ENCODE assay signal across 8 mouse cellular contexts in the genomic region with DNA sequence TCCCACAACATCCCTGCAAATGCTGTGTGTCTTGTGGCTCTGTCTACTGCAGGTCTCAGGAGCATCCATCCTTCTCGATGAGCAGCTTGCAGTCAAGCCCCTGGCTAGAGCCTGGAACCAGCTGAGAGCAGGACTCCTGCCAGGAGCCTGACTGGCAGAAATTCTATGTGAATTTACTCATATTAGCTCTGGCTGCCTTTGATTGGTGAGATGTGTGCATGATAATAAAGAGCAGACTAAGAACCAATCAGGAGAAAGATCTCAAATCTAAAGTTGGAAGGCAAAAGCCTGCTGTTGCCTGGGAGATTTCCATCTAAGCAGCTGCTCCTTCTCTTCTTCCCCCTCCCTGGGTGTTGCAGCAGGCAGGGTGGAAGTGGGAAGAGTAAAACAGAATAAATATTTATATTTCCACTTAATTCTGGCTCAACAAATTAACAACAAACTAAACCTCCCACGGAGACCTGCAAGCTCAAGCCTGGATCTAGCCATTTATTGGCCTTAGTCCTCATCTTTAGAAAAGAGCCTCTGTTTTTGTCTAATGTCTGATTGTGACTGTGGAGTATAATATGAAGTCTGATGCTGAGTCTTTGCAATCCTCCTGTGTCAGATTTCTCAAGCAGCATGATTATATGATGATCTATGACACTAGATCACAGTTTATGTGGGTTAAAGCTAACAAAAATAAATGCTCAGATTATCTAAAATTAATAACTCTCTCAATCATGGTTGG.
A peak's percentile ranks its signal among the peaks of the same experiment; 100 is the strongest.
DNase-seq lines count a peak whose midpoint lies in the region; ATAC-seq and TF ChIP-seq lines count a peak whose summit lies in the region.

No protein-coding gene starts in this region.

- intact Hi-C loops in heart, postnatal 36 days (cut with DNase I): no loop called here

- peak overlapping the region; percentile 86; the same call in 1 of the 2 replicates for H3K27ac ChIP-seq in cortical plate, adult 2 months (ENCODE audit: insufficient read depth, low read length)
- H3K27ac ChIP-seq in liver, postnatal 0 days (ENCODE audit: low read depth): no peak overlapping the region

- no peak for TF ChIP-seq CTCF in cortical plate, adult 2 months (IDR thresholded peaks at IDR 0.05; ENCODE audit: extremely low read depth, insufficient read depth, low read length)
- no peak for TF ChIP-seq CTCF in liver, postnatal 0 days (IDR thresholded peaks at IDR 0.05; ENCODE audit: low read depth)

- H3K4me1 ChIP-seq in cortical plate, adult 2 months (ENCODE audit: control insufficient read depth, insufficient read depth, low read length): no peaks in the 10 kb centered on the region
- no peaks in the 10 kb centered on the region for H3K4me1 ChIP-seq in liver, postnatal 0 days (ENCODE audit: insufficient read depth)

- no peaks in the 10 kb centered on the region for H3K9me3 ChIP-seq in liver, postnatal 0 days (ENCODE audit: low read length)

- WGBS in liver, postnatal 0 days (ENCODE audit: insufficient replicate concordance): 34% methylated on average over 2 of the region's 2 CpGs

- no peaks in the 10 kb centered on the region for H3K36me3 ChIP-seq in liver, postnatal 0 days (replicated peaks; ENCODE audit: insufficient read depth, low read length)

- no peak for TF ChIP-seq EP300 in liver, postnatal 0 days (IDR thresholded peaks at IDR 0.05; ENCODE audit: low read depth)

- peak overlapping the region; percentile 66 for H3K4me3 ChIP-seq in cortical plate, adult 2 months (ENCODE audit: insufficient read depth, low read length)
- H3K4me3 ChIP-seq in liver, postnatal 0 days (ENCODE audit: low read depth, low read length): no peak overlapping the region

- no peak overlapping the region for H3K9ac ChIP-seq in liver, postnatal 0 days (replicated peaks)

- H3K27me3 ChIP-seq in liver, postnatal 0 days (ENCODE audit: insufficient read depth, low read length): no peaks in the 10 kb centered on the region

- no peak for ATAC-seq in liver, postnatal 0 days

- DNase-seq in retina, adult 2 months (ENCODE audit: low read depth, low spot score): peak; percentile 29
- DNase-seq in retina, embryonic 14.5 days (ENCODE audit: low spot score): no peak
- peak; percentile 59 to 71 for DNase-seq in layer of hippocampus, adult 8-10 months (ENCODE audit: low spot score in 2 of 2)
- DNase-seq in lung, postnatal 25 days (ENCODE audit: low spot score): peak; percentile 5
- peak; percentile 86 for DNase-seq in telencephalon, adult 2 months (ENCODE audit: low read depth, low spot score)
- DNase-seq in heart, postnatal 36 days: no peak
- DNase-seq in liver, postnatal 0 days: no peak

- H3K4me2 ChIP-seq in liver, postnatal 0 days (ENCODE audit: low read depth, low read length): no peak overlapping the region

- TF ChIP-seq POLR2A in cortical plate, adult 2 months (IDR thresholded peaks at IDR 0.05; ENCODE audit: extremely low read depth, insufficient read depth, low read length): peak; percentile 98

Comparison
In these comparisons a context has a peak if more than half of its experiments do, and no peak if none do; other contexts are left out.
1. DNase-seq: peak in retina, adult 2 months (single experiment), layer of hippocampus, adult 8-10 months (2 of 2), lung, postnatal 25 days (single experiment) and telencephalon, adult 2 months (single experiment); none in retina, embryonic 14.5 days (single experiment), heart, postnatal 36 days (0 of 2) and liver, postnatal 0 days (single experiment).